Mouse (Mus musculus) adrenal gland, postnatal 36 days (tissue): Measurements from ENCODE around the gene Psmg3. TPM values are rescaled to one million over a fixed set of nuclear protein-coding genes. Genes with fewer than 3 reads are reported as not detected.

Experiments
- DNase-seq, 2 experiments: peaks; one replicate each; pipeline ENCODE4 v3.0.0; 2021; ENCODE audit warnings: mixed read lengths in 1 of 2
- total RNA-seq, 2 experiments: library from RNA; stranded (reverse); gene quantifications; 2 replicates each; pipeline ENCODE4 v1.2.3; 2021

Psmg3 gene
- total RNA-seq, 2 experiments from 2014 or later = 21.6 to 22.7 TPM

GRCm38 (mm10) chr5:139816445-139816844 lies 10.2 kb downstream of the Psmg3 start:
- no peak for DNase-seq

GRCm38 (mm10) chr5:139815964-139816363 lies 10.7 kb downstream of the Psmg3 start:
- DNase-seq = peak; percentile 44 to 66

- DNase-seq = no peak
Observed at GRCm38 (mm10) chr5:139813963-139814381, 12.7 kb downstream of the Psmg3 start.

GRCm38 (mm10) chr5:139813126-139813490 lies 13.6 kb downstream of the Psmg3 start:
- no peak for DNase-seq

- no peak for DNase-seq
Observed at GRCm38 (mm10) chr5:139812398-139813125, 14.1 kb downstream of the Psmg3 start.

- no peak for DNase-seq
Observed at GRCm38 (mm10) chr5:139811677-139812397, 14.8 kb downstream of the Psmg3 start.

GRCm38 (mm10) chr5:139809397-139809796 lies 17.3 kb downstream of the Psmg3 start:
- no peak for DNase-seq

- DNase-seq = no peak
Observed at GRCm38 (mm10) chr5:139805924-139806323, 20.8 kb downstream of the Psmg3 start.

GRCm38 (mm10) chr5:139804573-139805111 lies 22.0 kb downstream of the Psmg3 start:
- no peak for DNase-seq

GRCm38 (mm10) chr5:139804107-139804551 lies 22.6 kb downstream of the Psmg3 start:
- no peak for DNase-seq

GRCm38 (mm10) chr5:139803601-139804102 lies 23.0 kb downstream of the Psmg3 start:
- peak; percentile 50 to 71 for DNase-seq

- no peak for DNase-seq
Observed at GRCm38 (mm10) chr5:139803165-139803564, 23.5 kb downstream of the Psmg3 start.

GRCm38 (mm10) chr5:139801880-139802279 lies 24.8 kb downstream of the Psmg3 start:
- DNase-seq = no peak

GRCm38 (mm10) chr5:139801231-139801630 lies 25.5 kb downstream of the Psmg3 start:
- no peak for DNase-seq

GRCm38 (mm10) chr5:139799801-139800590 lies 26.7 kb downstream of the Psmg3 start:
- DNase-seq = no peak

- DNase-seq = no peak
Observed at GRCm38 (mm10) chr5:139799041-139799440, 27.6 kb downstream of the Psmg3 start.

- DNase-seq = peak in 1 of 2 experiments; percentile 47
Observed at GRCm38 (mm10) chr5:139798168-139798900, 28.4 kb downstream of the Psmg3 start.

GRCm38 (mm10) chr5:139797473-139798167 lies 29.1 kb downstream of the Psmg3 start:
- peak; percentile 91 to 92 for DNase-seq

GRCm38 (mm10) chr5:139796900-139797299 lies 29.8 kb downstream of the Psmg3 start:
- peak; percentile 93 for DNase-seq

GRCm38 (mm10) chr5:139796001-139796620 lies 30.6 kb downstream of the Psmg3 start:
- no peak for DNase-seq
